Mouse (Mus musculus) neural tube, embryonic 11.5 days (tissue): ENCODE results near the gene 1700042G07Rik. TPM values are rescaled to one million over a fixed set of nuclear protein-coding genes. Genes with fewer than 3 reads are reported as not detected.
"Not testable (repeated sequence)": the region's sequence is repeated elsewhere in the genome, so short reads cannot be mapped to it uniquely, and the experiment has no call there.

ENCODE experiments used
- ATAC-seq: fragments of 200-750 bp; cut with Nextera tagmentation; 2 replicates; pipeline ENCODE4 v1.8.0; 2017; ENCODE audit warnings: moderate number of reproducible peaks, mild to moderate bottlenecking, moderate TSS enrichment, moderate library complexity; ENCODE audit not compliant: insufficient read depth, low FRiP score, low TSS enrichment
- DNase-seq: peaks from one replicate; pipeline ENCODE4 v3.0.0-alpha.2; 2015; ENCODE audit warnings: low spot score
- H3K27ac ChIP-seq: fragments of 300-500 bp; sonication (generic); 2 replicates; pipeline ENCODE4 v1.5.1; 2014; ENCODE audit warnings: low read depth, mild to moderate bottlenecking, low read length
- H3K27me3 ChIP-seq: fragments of 300-500 bp; sonication (generic); 2 replicates; pipeline ENCODE4 v1.6.1; 2014; ENCODE audit warnings: mild to moderate bottlenecking, low read length, mixed read lengths; ENCODE audit not compliant: control insufficient read depth, insufficient read depth
- H3K36me3 ChIP-seq: fragments of 300-500 bp; sonication (generic); 2 replicates; pipeline ENCODE4 v1.6.1; 2014; ENCODE audit warnings: mild to moderate bottlenecking, low read length, moderate library complexity, mixed read lengths; ENCODE audit not compliant: control insufficient read depth, insufficient read depth
- H3K4me1 ChIP-seq: fragments of 300-500 bp; sonication (generic); 2 replicates; pipeline ENCODE4 v1.6.1; 2014; ENCODE audit warnings: low read length, mixed read lengths; ENCODE audit not compliant: control insufficient read depth, insufficient read depth
- H3K4me2 ChIP-seq: fragments of 300-500 bp; sonication (generic); 2 replicates; pipeline ENCODE4 v1.6.1; 2014; ENCODE audit warnings: low read depth, mild to moderate bottlenecking, moderate library complexity
- H3K4me3 ChIP-seq: fragments of 300-500 bp; sonication (generic); 2 replicates; pipeline ENCODE4 v1.5.1; 2014; ENCODE audit warnings: low read depth, low read length
- H3K9ac ChIP-seq: fragments of 300-500 bp; sonication (generic); 2 replicates; pipeline ENCODE4 v1.6.1; 2014; ENCODE audit warnings: mild to moderate bottlenecking, low read length
- H3K9me3 ChIP-seq: fragments of 300-500 bp; sonication (generic); 2 replicates; pipeline ENCODE4 v1.6.1; 2016; ENCODE audit warnings: low read length; ENCODE audit not compliant: control insufficient read depth
- WGBS: fragments of 180-500 bp; shearing (Covaris S2); extraction: QIAGEN DNeasy Blood & Tissue Kit; methylation state at CpG from one replicate; pipeline ENCODE4 v1.1.7; 2014; 5-methylcytosine and 5-hydroxymethylcytosine counted together
- polyA plus RNA-seq: library from polyadenylated mRNA; unstranded; fragments of >200 nt; fragmentation: Nextera tagmentation; extraction: Ambion mirVana; gene quantifications from 2 replicates; pipeline ENCODE4 v1.2.1, GENCODE M21; 2014

1700042G07Rik gene
- polyA plus RNA-seq, 1 experiment from 2014 or later = not detected

DNA sequence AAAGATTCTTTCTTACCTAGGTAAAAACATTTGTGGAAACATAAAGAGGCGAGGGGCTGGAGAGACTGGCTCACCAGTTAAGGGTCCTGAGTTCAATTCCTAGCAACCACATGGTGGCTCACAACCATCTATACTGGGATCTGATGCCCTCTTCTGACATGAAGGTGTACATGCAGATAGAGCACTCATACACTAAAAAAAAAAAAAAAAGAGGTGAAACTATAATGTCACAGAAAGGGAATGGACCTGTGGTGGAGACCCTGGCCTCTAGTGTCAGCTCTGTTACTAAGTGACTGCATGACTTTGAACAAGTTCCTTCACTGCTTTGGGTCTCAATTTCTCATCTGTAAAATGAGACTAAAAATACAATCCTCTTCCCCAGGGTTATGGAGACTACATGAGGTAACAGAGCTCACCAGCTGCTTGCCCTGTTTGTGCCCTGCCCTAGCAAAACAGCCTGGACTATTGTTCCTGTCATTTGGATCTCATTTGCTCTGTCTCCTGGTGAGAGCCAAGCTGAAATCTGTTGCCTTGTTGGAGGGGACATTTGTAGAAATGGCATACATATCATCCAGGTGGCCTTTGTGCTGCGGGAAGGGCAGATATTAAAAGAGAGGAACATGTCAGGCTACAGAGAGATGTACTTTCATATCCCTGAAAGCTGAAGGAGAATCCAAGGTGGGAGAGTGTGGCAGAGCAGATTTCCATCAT is 42.9 kb downstream of the 1700042G07Rik start:
- no peak overlapping the region for H3K9ac ChIP-seq
- no peaks in the 10 kb centered on the region for H3K9me3 ChIP-seq
- DNase-seq = no peak
- H3K4me1 ChIP-seq = 0 out of 2 replicates have a peak, but pooled peaks cover 6% of the 10 kb centered on the region
- no peak overlapping the region for H3K4me3 ChIP-seq
- no peak for ATAC-seq
- H3K27me3 ChIP-seq = no peaks in the 10 kb centered on the region
- no peak overlapping the region for H3K4me2 ChIP-seq
- 88% methylated on average over 2 of the region's 2 CpGs for WGBS
- H3K27ac ChIP-seq = no peak overlapping the region
- H3K36me3 ChIP-seq = no peaks in the 10 kb centered on the region

DNA sequence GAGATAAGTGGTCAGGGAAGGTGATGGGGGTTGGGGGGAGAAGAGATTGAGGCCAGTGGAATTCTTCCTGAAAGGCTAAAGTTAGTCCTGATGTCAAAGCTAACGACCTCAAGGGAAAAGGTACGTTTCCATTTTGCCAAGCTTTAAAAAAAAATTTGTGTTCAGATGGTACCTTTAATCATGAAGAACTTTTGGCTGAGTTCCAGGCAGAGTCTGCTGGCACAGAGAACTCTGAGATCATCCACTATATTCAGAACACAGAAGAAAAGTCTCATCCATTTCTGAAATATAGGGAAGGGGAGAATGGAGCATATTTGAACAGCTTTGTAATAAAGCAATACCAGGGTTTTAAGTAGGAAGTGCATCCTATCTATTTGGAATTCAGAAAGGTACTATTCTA is 43.9 kb downstream of the 1700042G07Rik start:
- Histone ChIP-seq H3K4me3 (no peak overlapping the region), H3K4me1 (0 out of 2 replicates have a peak, but pooled peaks cover 6% of the 10 kb centered on the region), H3K4me2 (no peak overlapping the region), H3K36me3 (no peaks in the 10 kb centered on the region), H3K27me3 (no peaks in the 10 kb centered on the region), H3K9me3 (no peaks in the 10 kb centered on the region), H3K27ac (no peak overlapping the region), H3K9ac (no peak overlapping the region)
- ATAC-seq (no peak), DNase-seq (no peak)
- WGBS = 67% methylated on average over 2 of the region's 2 CpGs

DNA sequence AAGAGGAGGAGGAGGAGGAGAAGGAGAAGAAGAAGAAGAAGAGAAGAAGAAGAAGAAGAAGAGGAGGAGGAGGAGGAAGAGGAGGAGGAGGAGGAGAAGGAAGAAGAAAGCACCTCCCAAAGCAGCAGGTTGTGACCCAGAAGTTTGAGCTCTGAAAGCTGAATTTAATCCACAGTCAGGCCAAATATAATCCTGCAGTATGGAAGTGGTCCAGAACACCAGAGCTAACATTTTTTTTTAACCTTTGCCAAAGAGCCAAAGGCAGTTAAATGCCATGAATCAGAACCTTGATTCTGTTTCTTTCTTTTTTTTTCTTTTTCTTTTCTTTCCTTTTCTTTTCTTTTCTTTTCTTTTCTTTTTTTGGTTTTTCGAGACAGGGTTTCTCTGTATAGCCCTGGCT is 44.5 kb downstream of the 1700042G07Rik start:
- ATAC-seq, H3K4me2 ChIP-seq, H3K4me1 ChIP-seq, DNase-seq, H3K9me3 ChIP-seq, H3K27me3 ChIP-seq, H3K27ac ChIP-seq, H3K36me3 ChIP-seq, H3K9ac ChIP-seq, H3K4me3 ChIP-seq: not testable (repeated sequence)
- WGBS = 100% methylated on average over 1 of the region's 1 CpGs

DNA sequence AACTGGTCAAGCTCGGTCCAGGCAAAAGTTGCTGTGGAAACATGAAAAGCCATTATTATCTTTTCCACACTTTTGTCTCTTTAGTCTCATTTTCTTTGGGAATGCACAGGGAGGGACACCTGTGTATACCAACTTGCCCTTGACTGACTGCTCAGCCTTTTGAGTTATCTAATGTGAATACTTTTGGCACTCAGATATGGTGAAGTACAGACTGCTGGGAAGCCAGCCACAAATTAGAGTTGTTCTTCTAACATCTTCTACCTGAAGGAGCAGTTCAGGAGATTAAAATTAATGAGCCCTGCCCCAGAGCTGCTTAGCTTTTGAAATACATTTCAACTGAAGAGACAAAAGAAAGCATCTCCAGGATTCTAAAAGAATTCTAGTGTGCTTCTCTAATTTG is 45.9 kb downstream of the 1700042G07Rik start:
- H3K9ac ChIP-seq = no peak overlapping the region
- no peaks in the 10 kb centered on the region for H3K36me3 ChIP-seq
- H3K27ac ChIP-seq = no peak overlapping the region
- ATAC-seq = no peak
- no peaks in the 10 kb centered on the region for H3K27me3 ChIP-seq
- H3K4me3 ChIP-seq = no peak overlapping the region
- no peak overlapping the region for H3K4me2 ChIP-seq
- no peaks in the 10 kb centered on the region for H3K9me3 ChIP-seq
- peaks cover 6% of the 10 kb centered on the region; the same call in 1 of the 2 replicates for H3K4me1 ChIP-seq
- no peak for DNase-seq
- 95% methylated on average over 1 of the region's 1 CpGs for WGBS

DNA sequence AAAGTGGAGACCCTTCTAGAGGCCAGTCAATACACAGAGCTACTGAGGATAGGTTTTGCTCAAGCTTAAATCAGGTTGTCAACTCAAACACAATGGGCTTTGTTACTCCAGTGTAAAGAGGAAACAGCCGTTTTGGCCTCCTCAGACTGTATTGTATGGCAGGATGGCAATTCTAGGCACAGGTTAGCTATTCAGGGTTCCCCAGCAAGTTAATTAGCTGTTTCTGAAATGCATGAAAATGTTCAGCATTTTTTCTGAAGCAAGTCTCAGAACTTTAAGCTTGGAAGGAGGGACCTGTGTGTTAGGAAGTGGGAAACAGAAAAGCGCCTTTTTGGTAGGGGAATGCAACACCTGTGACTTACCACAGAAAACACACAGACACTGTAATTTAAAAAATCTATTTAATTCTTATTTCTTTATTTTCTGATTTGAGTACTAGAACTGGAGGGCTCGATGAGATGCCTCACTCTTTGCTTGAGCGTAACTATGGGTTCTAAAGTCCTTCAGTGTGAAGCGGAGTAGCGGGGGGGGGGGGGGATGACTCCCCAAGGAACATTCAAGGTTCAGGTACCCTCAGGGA is 47.0 kb downstream of the 1700042G07Rik start:
- no peaks in the 10 kb centered on the region for H3K9me3 ChIP-seq
- H3K27ac ChIP-seq = peak overlapping the region; percentile 100
- ATAC-seq (no peak), DNase-seq (peak; percentile 16)
- H3K27me3 ChIP-seq = no peaks in the 10 kb centered on the region
- peaks cover 6% of the 10 kb centered on the region; the same call in 1 of the 2 replicates for H3K4me1 ChIP-seq
- H3K9ac ChIP-seq = peak overlapping the region; percentile 93
- peak overlapping the region; percentile 70 for H3K4me3 ChIP-seq
- H3K36me3 ChIP-seq = no peaks in the 10 kb centered on the region
- peak overlapping the region; percentile 62 for H3K4me2 ChIP-seq
- 7% methylated on average over 6 of the region's 6 CpGs for WGBS

DNA sequence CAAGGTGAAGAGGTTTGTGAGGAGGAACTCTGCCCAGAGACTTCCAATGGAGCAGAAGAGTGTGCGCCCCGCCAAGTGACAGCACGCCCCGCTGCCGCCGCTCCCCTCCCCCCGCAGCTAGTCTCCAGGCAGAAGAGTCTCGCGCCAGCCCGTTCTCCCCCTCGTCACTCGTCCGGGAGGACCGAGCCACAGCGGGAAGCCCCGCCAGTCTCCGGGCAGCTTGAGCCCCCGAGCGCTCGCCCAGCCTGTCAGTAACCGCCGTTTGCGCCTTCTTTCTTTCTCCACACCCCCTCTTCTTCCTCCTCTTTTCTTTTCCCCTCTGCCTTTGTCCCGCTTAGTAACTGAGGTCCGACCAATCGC is 47.6 kb downstream of the 1700042G07Rik start:
- Histone ChIP-seq H3K4me3 (peak overlapping the region; percentile 70), H3K9me3 (no peaks in the 10 kb centered on the region), H3K4me2 (peak overlapping the region; percentile 62), H3K36me3 (no peaks in the 10 kb centered on the region), H3K27me3 (no peaks in the 10 kb centered on the region), H3K9ac (peak overlapping the region; percentile 93), H3K27ac (peak overlapping the region; percentile 100), H3K4me1 (peaks cover 6% of the 10 kb centered on the region; the same call in 1 of the 2 replicates)
- no peak for DNase-seq
- under 1% methylated on average over 21 of the region's 26 CpGs for WGBS
- no peak for ATAC-seq

DNA sequence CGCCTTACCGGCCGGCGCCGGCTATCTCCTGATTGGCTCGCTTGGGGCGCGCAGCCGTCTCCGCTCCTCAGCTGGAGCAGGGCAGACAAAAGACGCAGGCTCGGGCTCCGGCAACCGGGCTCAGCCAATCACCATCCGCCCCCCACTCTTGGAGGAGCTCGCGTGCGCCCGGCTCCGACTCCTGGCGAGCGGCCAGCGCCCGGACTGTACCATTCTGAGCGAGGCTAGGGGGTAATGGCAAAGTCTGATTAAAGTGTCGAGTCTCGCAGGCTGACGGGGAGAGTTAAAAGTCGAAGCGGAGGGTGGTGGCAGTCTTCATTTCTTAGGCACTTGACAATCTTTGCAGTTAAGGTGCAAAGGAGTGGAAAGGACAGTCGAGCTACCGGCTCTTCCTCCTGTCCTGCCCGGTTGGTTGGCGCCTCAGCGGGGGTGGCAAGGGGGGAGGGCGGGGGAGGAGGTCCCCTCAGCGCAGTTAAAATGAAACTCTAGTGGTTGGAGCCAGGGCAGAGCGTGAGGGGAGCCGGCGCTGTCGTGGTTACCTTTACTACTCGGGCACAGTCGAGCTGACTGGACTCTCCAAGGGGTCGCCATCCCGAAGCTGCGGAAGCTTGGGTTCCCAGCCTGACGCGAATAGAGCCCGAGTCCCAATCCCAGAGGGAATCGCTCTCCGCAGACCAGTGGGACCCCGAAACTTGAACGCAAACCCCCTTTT is 48.1 kb downstream of the 1700042G07Rik start, which contains the start of gene Pik3r3:
Pik3r3 (plus strand) TSS at position 479 of the 712 bp plus-strand sequence.
- H3K27ac ChIP-seq = peak within 1 kb of the TSS; percentile 100
- H3K27me3 ChIP-seq = no peaks in the 10 kb centered on the region
- H3K9me3 ChIP-seq = no peaks in the 10 kb centered on the region
- peak within 1 kb of the TSS; percentile 70 for H3K4me3 ChIP-seq
- peak within 1 kb of the TSS; percentile 62 for H3K4me2 ChIP-seq
- H3K36me3 ChIP-seq = no peaks in the 10 kb centered on the region
- ATAC-seq (peak; percentile 98), DNase-seq (peak; percentile 98)
- H3K9ac ChIP-seq = peak within 1 kb of the TSS; percentile 93
- WGBS = under 1% methylated on average over 52 of the region's 53 CpGs
- H3K4me1 ChIP-seq = peaks cover 6% of the 10 kb centered on the region; the same call in 1 of the 2 replicates

DNA sequence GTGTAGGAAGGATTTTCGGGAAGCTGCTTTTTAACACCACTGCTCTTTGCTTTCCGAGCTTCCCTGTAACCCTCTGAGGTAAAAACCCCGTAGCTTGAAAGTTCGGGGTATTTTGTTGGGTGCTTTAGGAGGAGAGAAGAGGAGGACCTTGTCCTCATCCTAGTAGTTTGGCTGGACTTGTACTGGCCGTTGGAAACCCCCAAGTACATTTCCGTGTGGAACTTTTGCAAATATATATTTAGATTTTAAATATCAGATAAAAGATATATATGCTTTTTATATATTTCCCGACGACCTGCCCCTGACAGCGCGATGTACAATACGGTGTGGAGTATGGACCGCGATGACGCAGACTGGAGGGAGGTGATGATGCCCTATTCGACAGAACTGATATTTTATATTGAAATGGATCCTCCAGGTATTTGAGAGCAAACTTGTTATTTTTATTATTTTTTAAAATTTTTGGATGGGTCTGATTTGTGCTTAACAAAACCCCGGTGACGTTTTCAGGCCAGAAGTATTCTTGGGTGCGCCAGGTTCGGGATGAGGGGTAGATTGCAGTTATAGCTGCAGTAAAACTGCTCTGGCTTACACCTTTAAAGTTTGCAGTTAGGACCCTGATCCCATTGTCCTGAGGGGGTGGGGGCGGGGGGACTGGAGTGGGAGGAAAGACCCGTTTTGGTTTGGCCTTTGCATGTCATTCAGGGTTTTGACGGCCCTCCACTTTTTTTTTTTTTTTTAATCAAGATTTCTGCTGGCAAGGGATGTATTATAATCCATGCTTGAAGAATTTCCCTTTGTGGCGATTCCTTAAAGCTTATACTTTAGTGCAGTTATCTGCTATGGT is 49.0 kb downstream of the 1700042G07Rik start:
- DNase-seq (peak; percentile 57), ATAC-seq (no peak)
- Histone ChIP-seq H3K4me1 (peaks cover 6% of the 10 kb centered on the region; the same call in 1 of the 2 replicates), H3K4me3 (peak overlapping the region; percentile 70), H3K4me2 (peak overlapping the region; percentile 54), H3K36me3 (no peaks in the 10 kb centered on the region), H3K27ac (peak overlapping the region; percentile 100), H3K9ac (peak overlapping the region; percentile 93), H3K9me3 (no peaks in the 10 kb centered on the region), H3K27me3 (no peaks in the 10 kb centered on the region)
- WGBS = under 1% methylated on average over 23 of the region's 23 CpGs
